Mouse (Mus musculus): ENCODE measurements around the gene Tcp11. TPM values are rescaled to one million over a fixed set of nuclear protein-coding genes. Genes with fewer than 3 reads are reported as not detected.
A peak's percentile ranks its signal among the peaks of the same experiment; 100 is the strongest.

Gene Tcp11
- polyA plus RNA-seq, 1 experiment from 2014 or later = 1.3 TPM

DNA sequence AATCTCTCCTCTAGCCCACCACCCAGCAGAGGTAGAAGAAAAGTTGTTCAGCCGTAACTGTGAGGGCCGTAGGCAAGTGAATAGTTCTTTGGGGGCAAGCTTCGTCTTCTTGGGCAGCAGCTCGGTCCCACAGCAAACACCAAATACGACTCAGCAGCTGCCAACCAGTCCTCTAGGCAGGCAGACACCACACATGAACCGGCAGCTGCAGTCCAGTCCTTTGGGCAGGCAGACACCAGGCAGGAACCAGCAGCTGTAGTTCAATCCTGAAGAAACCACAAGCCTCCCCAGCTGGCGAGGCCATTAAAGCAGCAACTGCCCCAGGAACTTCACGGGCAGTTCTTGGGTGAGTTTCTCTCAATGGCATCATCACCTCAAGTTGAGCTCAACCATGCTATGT lies 31.8 kb upstream of the Tcp11 start:
- Histone ChIP-seq H3K27ac (replicated peaks; ENCODE audit: low read depth, low read length) (no peak overlapping the region), H3K4me1 (ENCODE audit: control insufficient read depth, insufficient read depth, low read length) (peaks cover 4% of the 10 kb centered on the region; the same call in 1 of the 2 replicates), H3K27me3 (ENCODE audit: control insufficient read depth, insufficient read depth, low read length) (no peaks in the 10 kb centered on the region), H3K9me3 (replicated peaks; ENCODE audit: control insufficient read depth, low read length) (no peaks in the 10 kb centered on the region), H3K36me3 (replicated peaks; ENCODE audit: control insufficient read depth, insufficient read depth, low read depth, low read length) (no peaks in the 10 kb centered on the region), H3K4me3 (ENCODE audit: low read depth, low read length) (no peak overlapping the region), H3K9ac (replicated peaks; ENCODE audit: low read length) (no peak overlapping the region), H3K4me2 (ENCODE audit: low read depth, low read length) (no peak overlapping the region)
- ATAC-seq (replicated peaks; ENCODE audit: insufficient number of reproducible peaks, low FRiP score, low TSS enrichment, low read depth) (no peak), DNase-seq (ENCODE audit: low spot score) (no peak)
- WGBS = 86% methylated on average over 8 of the region's 8 CpGs

GRCm38 (mm10) chr17:28107275-28107674 lies 26.8 kb upstream of the Tcp11 start:
- 19% methylated on average over 14 of the region's 14 CpGs for WGBS
- no peak overlapping the region for H3K27ac ChIP-seq (replicated peaks; ENCODE audit: low read depth, low read length)
- no peak overlapping the region for H3K4me3 ChIP-seq (ENCODE audit: low read depth, low read length)
- no peaks in the 10 kb centered on the region for H3K27me3 ChIP-seq (ENCODE audit: control insufficient read depth, insufficient read depth, low read length)
- peak overlapping the region; percentile 13; the same call in 1 of the 2 replicates for H3K9ac ChIP-seq (replicated peaks; ENCODE audit: low read length)
- ATAC-seq (replicated peaks; ENCODE audit: insufficient number of reproducible peaks, low FRiP score, low TSS enrichment, low read depth) = peak; percentile 54; the same call in 1 of the 2 replicates
- H3K9me3 ChIP-seq (replicated peaks; ENCODE audit: control insufficient read depth, low read length) = no peaks in the 10 kb centered on the region
- no peak overlapping the region for H3K4me2 ChIP-seq (ENCODE audit: low read depth, low read length)
- H3K36me3 ChIP-seq (replicated peaks; ENCODE audit: control insufficient read depth, insufficient read depth, low read depth, low read length) = no peaks in the 10 kb centered on the region
- peaks cover 7% of the 10 kb centered on the region; the same call in 1 of the 2 replicates for H3K4me1 ChIP-seq (ENCODE audit: control insufficient read depth, insufficient read depth, low read length)
- DNase-seq (ENCODE audit: low spot score) = no peak

DNA sequence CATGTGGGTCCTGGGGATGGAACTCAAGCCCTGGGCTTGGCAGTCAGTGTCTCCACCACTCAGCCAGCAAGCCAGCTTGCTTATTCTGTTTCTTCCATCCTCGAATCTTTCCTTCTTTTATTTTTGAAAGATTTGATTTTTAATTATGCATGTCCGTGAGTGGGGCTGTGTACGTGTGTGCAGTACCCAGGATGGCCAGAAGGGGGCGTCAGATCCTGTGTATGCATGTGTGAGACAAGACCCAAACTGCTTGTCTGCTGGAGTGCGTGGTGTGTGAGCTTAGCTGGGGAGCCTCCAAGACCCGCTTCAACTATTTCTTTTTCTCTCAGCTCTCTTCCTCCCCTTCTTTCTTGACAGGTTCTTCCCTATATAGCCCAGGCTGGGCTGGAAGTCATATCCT lies 25.9 kb upstream of the Tcp11 start:
- no peak for DNase-seq (ENCODE audit: low spot score)
- no peaks in the 10 kb centered on the region for H3K36me3 ChIP-seq (replicated peaks; ENCODE audit: control insufficient read depth, insufficient read depth, low read depth, low read length)
- H3K4me2 ChIP-seq (ENCODE audit: low read depth, low read length) = no peak overlapping the region
- H3K27ac ChIP-seq (replicated peaks; ENCODE audit: low read depth, low read length) = no peak overlapping the region
- peaks cover 7% of the 10 kb centered on the region; the same call in 1 of the 2 replicates for H3K4me1 ChIP-seq (ENCODE audit: control insufficient read depth, insufficient read depth, low read length)
- ATAC-seq (replicated peaks; ENCODE audit: insufficient number of reproducible peaks, low FRiP score, low TSS enrichment, low read depth) = no peak
- no peak overlapping the region for H3K9ac ChIP-seq (replicated peaks; ENCODE audit: low read length)
- WGBS = 81% methylated on average over 6 of the region's 6 CpGs
- no peak overlapping the region for H3K4me3 ChIP-seq (ENCODE audit: low read depth, low read length)
- no peaks in the 10 kb centered on the region for H3K27me3 ChIP-seq (ENCODE audit: control insufficient read depth, insufficient read depth, low read length)
- no peaks in the 10 kb centered on the region for H3K9me3 ChIP-seq (replicated peaks; ENCODE audit: control insufficient read depth, low read length)

DNA sequence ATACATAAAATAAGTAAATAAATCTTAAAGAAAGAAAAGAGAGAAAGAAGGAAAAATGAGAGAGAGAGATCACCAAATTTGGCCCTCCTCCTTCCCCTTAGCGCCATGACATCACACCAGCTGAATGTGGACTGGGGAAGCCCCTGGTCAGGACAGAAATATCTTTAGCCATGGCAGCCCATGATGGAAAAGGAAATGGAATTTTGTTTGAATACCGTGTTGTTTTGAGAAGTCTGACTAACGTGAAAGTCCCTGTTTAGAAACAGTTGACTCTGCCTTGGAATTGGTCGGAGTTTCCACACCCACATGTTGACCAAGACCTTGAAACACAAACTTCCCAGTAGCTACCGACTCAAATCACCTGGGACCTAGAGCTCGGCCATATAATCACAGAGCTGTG lies 24.0 kb upstream of the Tcp11 start:
- Histone ChIP-seq H3K9ac (replicated peaks; ENCODE audit: low read length) (no peak overlapping the region), H3K27me3 (ENCODE audit: control insufficient read depth, insufficient read depth, low read length) (no peaks in the 10 kb centered on the region), H3K27ac (replicated peaks; ENCODE audit: low read depth, low read length) (no peak overlapping the region), H3K4me1 (ENCODE audit: control insufficient read depth, insufficient read depth, low read length) (peaks cover 4% of the 10 kb centered on the region; the same call in 1 of the 2 replicates), H3K36me3 (replicated peaks; ENCODE audit: control insufficient read depth, insufficient read depth, low read depth, low read length) (no peaks in the 10 kb centered on the region), H3K4me3 (ENCODE audit: low read depth, low read length) (no peak overlapping the region), H3K9me3 (replicated peaks; ENCODE audit: control insufficient read depth, low read length) (no peaks in the 10 kb centered on the region), H3K4me2 (ENCODE audit: low read depth, low read length) (no peak overlapping the region)
- ATAC-seq (replicated peaks; ENCODE audit: insufficient number of reproducible peaks, low FRiP score, low TSS enrichment, low read depth) (no peak), DNase-seq (ENCODE audit: low spot score) (no peak)
- WGBS = 82% methylated on average over 6 of the region's 6 CpGs

DNA sequence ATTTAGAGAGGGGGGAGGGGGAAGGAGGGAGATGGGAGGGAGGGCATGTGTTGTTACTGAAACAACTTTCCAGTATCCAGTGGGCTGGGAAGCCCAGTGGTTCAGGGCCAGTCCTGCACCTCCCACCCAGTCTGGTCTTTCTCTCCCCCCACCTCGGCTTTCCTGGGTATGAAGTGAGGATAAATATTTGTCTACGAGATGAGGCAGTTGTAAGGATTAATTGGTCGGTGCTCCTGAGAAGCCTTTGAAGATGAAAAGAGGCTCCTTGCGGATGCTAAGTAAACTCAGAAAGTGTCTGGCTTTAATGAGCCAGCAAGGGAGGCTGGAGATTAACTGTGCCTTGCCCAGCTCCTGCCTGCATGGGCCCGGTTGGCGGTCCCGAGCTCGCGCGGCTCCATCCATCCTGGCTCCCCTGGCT lies 21.5 kb upstream of the Tcp11 start:
- DNase-seq (ENCODE audit: low spot score) (no peak), ATAC-seq (replicated peaks; ENCODE audit: insufficient number of reproducible peaks, low FRiP score, low TSS enrichment, low read depth) (no peak)
- H3K4me2 ChIP-seq (ENCODE audit: low read depth, low read length) = no peak overlapping the region
- WGBS = 29% methylated on average over 10 of the region's 10 CpGs
- H3K27me3 ChIP-seq (ENCODE audit: control insufficient read depth, insufficient read depth, low read length) = no peaks in the 10 kb centered on the region
- no peak overlapping the region for H3K9ac ChIP-seq (replicated peaks; ENCODE audit: low read length)
- H3K27ac ChIP-seq (replicated peaks; ENCODE audit: low read depth, low read length) = no peak overlapping the region; the same call in 1 of the 2 replicates
- H3K9me3 ChIP-seq (replicated peaks; ENCODE audit: control insufficient read depth, low read length) = no peaks in the 10 kb centered on the region
- H3K4me3 ChIP-seq (ENCODE audit: low read depth, low read length) = no peak overlapping the region
- no peaks in the 10 kb centered on the region for H3K36me3 ChIP-seq (replicated peaks; ENCODE audit: control insufficient read depth, insufficient read depth, low read depth, low read length)
- H3K4me1 ChIP-seq (ENCODE audit: control insufficient read depth, insufficient read depth, low read length) = no peaks in the 10 kb centered on the region; the same call in 1 of the 2 replicates

- no peaks in the 10 kb centered on the region; the same call in 1 of the 2 replicates for H3K4me1 ChIP-seq (ENCODE audit: control insufficient read depth, insufficient read depth, low read length)
- H3K9me3 ChIP-seq (replicated peaks; ENCODE audit: control insufficient read depth, low read length) = no peaks in the 10 kb centered on the region
- no peak overlapping the region for H3K9ac ChIP-seq (replicated peaks; ENCODE audit: low read length)
- no peak for DNase-seq (ENCODE audit: low spot score)
- no peak for ATAC-seq (replicated peaks; ENCODE audit: insufficient number of reproducible peaks, low FRiP score, low TSS enrichment, low read depth)
- H3K4me3 ChIP-seq (ENCODE audit: low read depth, low read length) = no peak overlapping the region
- H3K4me2 ChIP-seq (ENCODE audit: low read depth, low read length) = no peak overlapping the region
- H3K27ac ChIP-seq (replicated peaks; ENCODE audit: low read depth, low read length) = no peak overlapping the region
- 56% methylated on average over 12 of the region's 12 CpGs for WGBS
- H3K27me3 ChIP-seq (ENCODE audit: control insufficient read depth, insufficient read depth, low read length) = no peaks in the 10 kb centered on the region
- no peaks in the 10 kb centered on the region for H3K36me3 ChIP-seq (replicated peaks; ENCODE audit: control insufficient read depth, insufficient read depth, low read depth, low read length)
These were observed 20.9 kb upstream of the Tcp11 start for GRCm38 (mm10) chr17:28101284-28101887.

- Histone ChIP-seq H3K9me3 (replicated peaks; ENCODE audit: control insufficient read depth, low read length) (no peaks in the 10 kb centered on the region), H3K4me2 (ENCODE audit: low read depth, low read length) (no peak overlapping the region), H3K9ac (replicated peaks; ENCODE audit: low read length) (no peak overlapping the region), H3K4me3 (ENCODE audit: low read depth, low read length) (no peak overlapping the region), H3K4me1 (ENCODE audit: control insufficient read depth, insufficient read depth, low read length) (no peaks in the 10 kb centered on the region; the same call in 1 of the 2 replicates), H3K27me3 (ENCODE audit: control insufficient read depth, insufficient read depth, low read length) (no peaks in the 10 kb centered on the region), H3K27ac (replicated peaks; ENCODE audit: low read depth, low read length) (no peak overlapping the region), H3K36me3 (replicated peaks; ENCODE audit: control insufficient read depth, insufficient read depth, low read depth, low read length) (no peaks in the 10 kb centered on the region)
- no peak for DNase-seq (ENCODE audit: low spot score)
- ATAC-seq (replicated peaks; ENCODE audit: insufficient number of reproducible peaks, low FRiP score, low TSS enrichment, low read depth) = no peak
- WGBS = 67% methylated on average over 1 of the region's 1 CpGs
These were observed 20.2 kb upstream of the Tcp11 start for GRCm38 (mm10) chr17:28100669-28101068.

- DNase-seq (ENCODE audit: low spot score) (no peak), ATAC-seq (replicated peaks; ENCODE audit: insufficient number of reproducible peaks, low FRiP score, low TSS enrichment, low read depth) (no peak)
- H3K36me3 ChIP-seq (replicated peaks; ENCODE audit: control insufficient read depth, insufficient read depth, low read depth, low read length) = no peaks in the 10 kb centered on the region
- no peak overlapping the region for H3K4me2 ChIP-seq (ENCODE audit: low read depth, low read length)
- no peak overlapping the region for H3K4me3 ChIP-seq (ENCODE audit: low read depth, low read length)
- whole genome bisulfite sequencing = 40% methylated on average over 3 of the region's 3 CpGs
- no peaks in the 10 kb centered on the region for H3K9me3 ChIP-seq (replicated peaks; ENCODE audit: control insufficient read depth, low read length)
- H3K27me3 ChIP-seq (ENCODE audit: control insufficient read depth, insufficient read depth, low read length) = no peaks in the 10 kb centered on the region
- no peaks in the 10 kb centered on the region; the same call in 1 of the 2 replicates for H3K4me1 ChIP-seq (ENCODE audit: control insufficient read depth, insufficient read depth, low read length)
- no peak overlapping the region for H3K9ac ChIP-seq (replicated peaks; ENCODE audit: low read length)
- H3K27ac ChIP-seq (replicated peaks; ENCODE audit: low read depth, low read length) = no peak overlapping the region
These were observed 18.6 kb upstream of the Tcp11 start for GRCm38 (mm10) chr17:28099086-28099485.
